Mouse (Mus musculus) heart, embryonic 13.5 days (tissue): ENCODE measurements around the gene Setd1a. TPM values are rescaled to one million over a fixed set of nuclear protein-coding genes. Genes with fewer than 3 reads are reported as not detected.
A peak's percentile ranks its signal among the peaks of the same experiment; 100 is the strongest.
"Not testable (repeated sequence)": the region's sequence is repeated elsewhere in the genome, so short reads cannot be mapped to it uniquely, and the experiment has no call there.

Experiments used
- ATAC-seq: fragments of 200-750 bp; cut with Nextera tagmentation; 2 replicates; pipeline ENCODE4 v1.8.0; 2017; ENCODE audit warnings: moderate TSS enrichment; ENCODE audit not compliant: insufficient number of reproducible peaks, low FRiP score, low TSS enrichment; ENCODE audit errors: extremely low read depth
- H3K27ac ChIP-seq: fragments of 300-500 bp; sonication (generic); replicated peaks from 2 replicates; pipeline ENCODE4 v1.5.1; 2015; ENCODE audit warnings: moderate library complexity, mild to moderate bottlenecking, inconsistent platforms
- H3K27me3 ChIP-seq: fragments of 300-500 bp; sonication (generic); replicated peaks from 2 replicates; pipeline ENCODE4 v1.6.1; 2015; ENCODE audit warnings: mild to moderate bottlenecking, inconsistent platforms
- H3K36me3 ChIP-seq: fragments of 300-500 bp; sonication (generic); 2 replicates; pipeline ENCODE4 v1.6.1; 2015; ENCODE audit warnings: mild to moderate bottlenecking, inconsistent platforms
- H3K4me1 ChIP-seq: fragments of 300-500 bp; sonication (generic); 2 replicates; pipeline ENCODE4 v1.6.1; 2015; ENCODE audit warnings: inconsistent platforms
- H3K4me2 ChIP-seq: fragments of 300-500 bp; sonication (generic); 2 replicates; pipeline ENCODE4 v1.6.1; 2015; ENCODE audit warnings: inconsistent platforms, mild to moderate bottlenecking, moderate library complexity
- H3K4me3 ChIP-seq: fragments of 300-500 bp; sonication (generic); 2 replicates; pipeline ENCODE4 v1.5.1; 2015; ENCODE audit warnings: moderate library complexity, mild to moderate bottlenecking, inconsistent platforms
- H3K9ac ChIP-seq: fragments of 300-500 bp; sonication (generic); 2 replicates; pipeline ENCODE4 v1.6.1; 2015; ENCODE audit warnings: inconsistent platforms, mild to moderate bottlenecking, moderate library complexity
- H3K9me3 ChIP-seq: fragments of 300-500 bp; sonication (generic); 2 replicates; pipeline ENCODE4 v1.6.1; 2016; ENCODE audit warnings: inconsistent platforms
- WGBS: fragments of 180-500 bp; shearing (Covaris S2); methylation state at CpG from one replicate; pipeline ENCODE4 v1.1.7; 2015; ENCODE audit warnings: mixed read lengths; 5-methylcytosine and 5-hydroxymethylcytosine counted together
- polyA plus RNA-seq: library from polyadenylated mRNA; unstranded; fragments of >200 nt; fragmentation: Nextera tagmentation; extraction: Ambion mirVana; gene quantifications from 2 replicates; pipeline ENCODE4 v1.2.1, GENCODE M21; 2015

The Setd1a gene
- polyA plus RNA-seq, result 12.6 and 17.0 TPM in 2 replicates

- peak within 1 kb of the TSS; percentile 95 for H3K4me2 ChIP-seq
- H3K4me1 ChIP-seq, result peaks cover 22% of the 10 kb centered on the region
- H3K27ac ChIP-seq, result peak within 1 kb of the TSS; percentile 99
- H3K4me3 ChIP-seq, result peak within 1 kb of the TSS; percentile 92
- no peaks in the 10 kb centered on the region for H3K9me3 ChIP-seq
- WGBS, result under 1% methylated on average over 23 of the region's 23 CpGs
- H3K9ac ChIP-seq, result peak within 1 kb of the TSS; percentile 96
- H3K36me3 ChIP-seq, result peaks cover 32% of the 10 kb centered on the region
- H3K27me3 ChIP-seq, result no peaks in the 10 kb centered on the region
- peak; percentile 72 for ATAC-seq
Observed at GRCm38 (mm10) chr7:127776426-127776825, at the start of gene Setd1a. Gene Setd1a, plus strand, starts transcription at chr7:127776670.

GRCm38 (mm10) chr7:127727898-127728297 lies 48.6 kb upstream of the Setd1a start:
- no peak overlapping the region for H3K27ac ChIP-seq
- no peak overlapping the region for H3K9ac ChIP-seq
- H3K4me3 ChIP-seq, result no peak overlapping the region
- H3K36me3 ChIP-seq, result no peaks in the 10 kb centered on the region
- H3K9me3 ChIP-seq, result no peaks in the 10 kb centered on the region
- peaks cover 22% of the 10 kb centered on the region for H3K27me3 ChIP-seq
- H3K4me2 ChIP-seq, result no peak overlapping the region
- no peaks in the 10 kb centered on the region for H3K4me1 ChIP-seq
- no peak for ATAC-seq
- 80% methylated on average over 7 of the region's 7 CpGs for WGBS

GRCm38 (mm10) chr7:127730170-127730569 lies 46.3 kb upstream of the Setd1a start:
- H3K4me1 ChIP-seq, result no peaks in the 10 kb centered on the region
- 59% methylated on average over 4 of the region's 4 CpGs for WGBS
- H3K9ac ChIP-seq, result no peak overlapping the region
- H3K4me3 ChIP-seq, result no peak overlapping the region
- H3K9me3 ChIP-seq, result no peaks in the 10 kb centered on the region
- no peaks in the 10 kb centered on the region for H3K36me3 ChIP-seq
- H3K4me2 ChIP-seq, result no peak overlapping the region
- ATAC-seq, result no peak
- peaks cover 19% of the 10 kb centered on the region for H3K27me3 ChIP-seq
- no peak overlapping the region for H3K27ac ChIP-seq

GRCm38 (mm10) chr7:127732066-127732465 lies 44.4 kb upstream of the Setd1a start, which contains the start of gene Ctf2:
Gene Ctf2, minus strand, starts transcription at chr7:127732166.
- not testable (repeated sequence) for ATAC-seq, H3K9ac ChIP-seq, H3K4me1 ChIP-seq, H3K4me3 ChIP-seq, H3K9me3 ChIP-seq, H3K27me3 ChIP-seq, H3K27ac ChIP-seq, H3K4me2 ChIP-seq, H3K36me3 ChIP-seq
- no CpG with 5 or more reads among the region's 5 CpGs for WGBS

GRCm38 (mm10) chr7:127744366-127745045 lies 32.0 kb upstream of the Setd1a start, which contains the start of gene Fbxl19:
Gene Fbxl19, plus strand, starts transcription at chr7:127744543.
- WGBS, result under 1% methylated on average over 26 of the region's 26 CpGs
- ATAC-seq, result no peak
- peaks cover 16% of the 10 kb centered on the region for H3K36me3 ChIP-seq
- H3K4me3 ChIP-seq, result peak within 1 kb of the TSS; percentile 86
- peak within 1 kb of the TSS; percentile 91 for H3K27ac ChIP-seq
- peak within 1 kb of the TSS; percentile 93 for H3K9ac ChIP-seq
- no peaks in the 10 kb centered on the region for H3K27me3 ChIP-seq
- peaks cover 25% of the 10 kb centered on the region for H3K4me1 ChIP-seq
- peak within 1 kb of the TSS; percentile 93 for H3K4me2 ChIP-seq
- no peaks in the 10 kb centered on the region for H3K9me3 ChIP-seq

- peaks cover 23% of the 10 kb centered on the region for H3K36me3 ChIP-seq
- H3K27ac ChIP-seq, result peak overlapping the region; percentile 91
- peak overlapping the region; percentile 93 for H3K4me2 ChIP-seq
- peak overlapping the region; percentile 93 for H3K9ac ChIP-seq
- H3K4me3 ChIP-seq, result peak overlapping the region; percentile 86
- H3K9me3 ChIP-seq, result no peaks in the 10 kb centered on the region
- under 1% methylated on average over 19 of the region's 19 CpGs for WGBS
- peaks cover 25% of the 10 kb centered on the region for H3K4me1 ChIP-seq
- ATAC-seq, result peak; percentile 78
- H3K27me3 ChIP-seq, result no peaks in the 10 kb centered on the region
Observed at GRCm38 (mm10) chr7:127745251-127745651, 31.2 kb upstream of the Setd1a start.

- Histone ChIP-seq H3K9ac (peak overlapping the region; percentile 93), H3K27me3 (no peaks in the 10 kb centered on the region), H3K4me3 (peak overlapping the region; percentile 86), H3K27ac (peak overlapping the region; percentile 91), H3K9me3 (no peaks in the 10 kb centered on the region), H3K4me1 (peaks cover 25% of the 10 kb centered on the region), H3K36me3 (peaks cover 29% of the 10 kb centered on the region), H3K4me2 (peak overlapping the region; percentile 93)
- WGBS, result under 1% methylated on average over 39 of the region's 39 CpGs
- peak; percentile 75 for ATAC-seq
Observed at GRCm38 (mm10) chr7:127745652-127746493, 30.6 kb upstream of the Setd1a start.

- Histone ChIP-seq H3K9ac (peak overlapping the region; percentile 93), H3K4me1 (peaks cover 25% of the 10 kb centered on the region), H3K9me3 (no peaks in the 10 kb centered on the region), H3K36me3 (peaks cover 39% of the 10 kb centered on the region), H3K4me3 (peak overlapping the region; percentile 86), H3K27ac (peak overlapping the region; percentile 91), H3K4me2 (peak overlapping the region; percentile 93), H3K27me3 (no peaks in the 10 kb centered on the region)
- peak; percentile 3; the same call in 1 of the 2 replicates for ATAC-seq
- WGBS, result under 1% methylated on average over 47 of the region's 62 CpGs
Observed at GRCm38 (mm10) chr7:127746494-127747491, 29.7 kb upstream of the Setd1a start.

GRCm38 (mm10) chr7:127747559-127748234 lies 28.8 kb upstream of the Setd1a start:
- Histone ChIP-seq H3K36me3 (peaks cover 48% of the 10 kb centered on the region), H3K9ac (peak overlapping the region; percentile 93), H3K4me1 (peaks cover 25% of the 10 kb centered on the region), H3K4me3 (peak overlapping the region; percentile 86), H3K27me3 (no peaks in the 10 kb centered on the region), H3K4me2 (peak overlapping the region; percentile 93), H3K27ac (peak overlapping the region; percentile 91; the same call in 1 of the 2 replicates), H3K9me3 (no peaks in the 10 kb centered on the region)
- ATAC-seq, result no peak
- WGBS, result 56% methylated on average over 6 of the region's 6 CpGs

GRCm38 (mm10) chr7:127748235-127748560 lies 28.3 kb upstream of the Setd1a start:
- WGBS, result 91% methylated on average over 28 of the region's 28 CpGs
- 0 out of 2 replicates have a peak overlapping the region, but pooled peaks have one; percentile 7 for H3K4me3 ChIP-seq
- no peak overlapping the region for H3K27ac ChIP-seq
- peak overlapping the region; percentile 29; the same call in 1 of the 2 replicates for H3K9ac ChIP-seq
- peaks cover 25% of the 10 kb centered on the region for H3K4me1 ChIP-seq
- H3K9me3 ChIP-seq, result no peaks in the 10 kb centered on the region
- peak overlapping the region; percentile 93 for H3K4me2 ChIP-seq
- no peaks in the 10 kb centered on the region for H3K27me3 ChIP-seq
- ATAC-seq, result no peak
- H3K36me3 ChIP-seq, result peaks cover 53% of the 10 kb centered on the region
